Mouse (Mus musculus): ENCODE data around the gene Tnnt3.

- no peak for TF ChIP-seq POLR2A (IDR thresholded peaks at IDR 0.05; ENCODE audit: insufficient read depth, low read length)
- TF ChIP-seq CTCF (IDR thresholded peaks at IDR 0.05; ENCODE audit: low read depth, low read length): no peak
- TF ChIP-seq EP300 (IDR thresholded peaks at IDR 0.05; ENCODE audit: insufficient read depth, low read depth, low read length): no peak
These were observed 5.1 kb upstream of the Tnnt3 start for GRCm38 (mm10) chr7:142493535-142493934.
